Mouse (Mus musculus) urinary bladder, adult 18-20 months (tissue): Measurements from ENCODE around the gene Arap1.

Source experiments
- DNase-seq, 2 experiments: peaks; one replicate each; pipeline ENCODE4 v3.0.0; 2022; ENCODE audit warnings: low spot score in 2 of 2, mixed read lengths in 2 of 2

Arap1 gene

DNA sequence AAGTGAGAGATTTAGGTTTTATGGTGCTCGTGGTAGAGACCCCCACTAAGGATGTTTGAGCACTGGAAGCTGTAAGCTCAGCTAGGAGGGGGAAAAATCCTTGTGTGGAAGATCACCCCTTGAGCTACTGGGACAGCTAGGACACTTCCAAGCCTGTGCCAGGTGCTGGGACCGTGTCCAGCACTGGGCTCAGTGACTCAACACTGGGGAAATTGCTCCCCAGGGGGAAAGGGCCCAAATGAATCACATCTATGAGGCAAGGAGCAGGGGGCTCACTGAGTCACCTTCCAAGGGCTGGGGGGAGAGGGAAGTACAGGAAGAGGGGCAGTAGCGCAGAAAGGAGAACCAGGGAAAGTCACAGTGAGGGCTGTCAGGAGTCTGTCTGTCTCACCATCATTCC lies 102.0 kb downstream of the Arap1 start:
- no peak for DNase-seq

DNA sequence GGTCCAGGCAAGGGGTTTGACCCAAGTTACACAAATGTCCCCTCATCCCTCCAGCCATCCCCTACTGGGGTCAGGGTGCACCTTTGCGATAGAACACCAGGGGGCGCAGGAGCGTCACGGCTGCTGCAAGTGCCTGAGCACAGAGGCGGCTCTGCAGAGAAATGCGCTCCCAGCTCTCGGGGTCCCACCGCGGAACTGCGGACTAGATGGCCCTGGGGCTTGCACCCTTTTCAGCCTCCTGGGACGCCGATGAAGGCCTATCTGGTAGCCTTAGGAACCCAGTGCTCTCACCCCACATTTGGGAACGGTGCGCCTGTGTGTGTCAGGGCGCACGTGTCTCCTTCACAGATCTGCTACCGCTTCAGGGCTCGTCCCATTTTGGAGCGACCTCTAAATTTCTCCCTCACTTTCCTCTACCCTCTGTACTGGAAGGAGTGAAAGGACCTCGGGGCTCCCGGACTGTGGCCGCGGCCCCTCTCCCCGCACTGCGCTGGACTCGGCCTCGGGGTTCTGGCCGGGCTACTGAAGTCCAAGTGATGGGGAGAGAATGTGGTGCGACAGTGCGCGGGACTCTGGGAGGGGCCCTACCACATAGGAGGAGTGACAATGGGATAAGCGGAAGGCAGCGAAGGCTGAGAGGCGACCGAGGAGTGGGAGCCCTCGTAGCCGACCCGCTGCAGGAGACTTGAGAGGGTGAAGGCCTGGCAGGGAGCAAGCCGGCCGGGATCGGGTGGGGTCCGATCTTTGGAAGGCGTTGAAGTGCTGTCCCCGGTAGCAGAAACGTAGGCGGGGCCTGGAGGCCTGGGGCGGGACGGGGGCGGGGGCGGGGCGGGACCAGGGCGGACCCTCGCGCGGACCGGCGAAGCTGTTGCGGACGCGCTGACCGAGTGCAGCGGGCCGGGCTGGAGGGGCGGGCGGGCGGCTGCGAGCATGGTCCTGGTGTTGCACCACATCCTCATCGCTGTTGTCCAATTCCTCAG lies 102.8 kb downstream of the Arap1 start:
- peak; percentile 79 to 94 for DNase-seq

DNA sequence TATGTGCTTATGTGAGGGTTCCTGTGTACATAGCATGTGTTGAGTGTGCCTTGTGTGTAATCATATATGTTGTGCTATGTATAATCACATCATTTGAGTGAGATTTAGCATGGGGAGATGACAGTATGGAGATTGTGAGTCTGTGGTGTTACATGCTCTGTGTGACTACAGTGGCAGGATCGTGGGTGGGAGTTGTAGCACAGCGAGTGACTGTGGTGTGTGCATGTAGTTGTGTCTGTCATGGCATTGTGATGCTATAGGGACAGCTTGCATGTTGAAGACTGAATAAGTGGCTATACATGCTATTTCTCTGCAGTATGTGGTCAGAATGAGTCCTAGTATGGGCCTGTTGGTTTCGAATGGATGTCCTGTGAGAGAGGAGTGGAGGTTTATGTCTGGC lies 104.8 kb downstream of the Arap1 start:
- no peak for DNase-seq

DNA sequence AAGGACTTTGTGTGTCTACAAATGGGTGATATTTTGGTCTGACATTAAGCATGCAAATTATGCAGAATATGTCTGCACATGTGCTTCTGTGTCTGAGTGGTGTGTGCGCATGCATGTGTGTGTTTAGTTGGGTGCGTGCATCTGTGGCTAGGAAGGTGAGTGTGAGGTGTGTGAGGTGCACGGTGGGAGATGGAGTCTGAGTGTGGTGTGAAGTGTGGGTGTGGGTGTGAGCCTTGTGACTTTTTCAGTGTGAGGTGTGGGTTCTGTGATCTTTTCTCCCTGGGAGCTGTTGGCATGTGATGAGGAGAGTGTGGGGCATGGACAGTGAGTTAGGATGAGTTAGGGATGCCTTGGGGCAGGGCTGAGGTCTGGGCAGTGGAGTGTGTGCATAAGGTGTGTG lies 105.4 kb downstream of the Arap1 start:
- DNase-seq, result no peak

DNA sequence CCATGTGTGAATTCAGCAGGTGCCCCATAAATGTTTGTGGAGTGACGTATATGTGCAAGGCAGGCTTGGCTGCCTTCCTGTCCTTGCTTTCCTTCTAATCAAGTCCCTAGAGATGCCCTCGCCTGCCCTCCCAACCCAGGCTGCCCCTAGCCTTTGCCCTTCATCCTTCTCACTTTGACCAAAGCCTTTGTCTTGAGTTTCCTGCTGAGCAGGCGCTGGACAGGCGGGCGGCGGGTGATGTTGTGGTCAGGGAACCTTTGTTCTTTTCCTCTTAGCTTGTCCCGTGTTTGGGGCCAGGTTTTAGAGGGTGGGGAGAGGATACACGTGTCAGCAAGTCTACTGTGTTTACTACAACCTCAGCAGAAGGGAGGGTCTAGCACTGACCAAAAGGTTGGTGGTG lies 105.9 kb downstream of the Arap1 start:
- DNase-seq, result no peak

DNA sequence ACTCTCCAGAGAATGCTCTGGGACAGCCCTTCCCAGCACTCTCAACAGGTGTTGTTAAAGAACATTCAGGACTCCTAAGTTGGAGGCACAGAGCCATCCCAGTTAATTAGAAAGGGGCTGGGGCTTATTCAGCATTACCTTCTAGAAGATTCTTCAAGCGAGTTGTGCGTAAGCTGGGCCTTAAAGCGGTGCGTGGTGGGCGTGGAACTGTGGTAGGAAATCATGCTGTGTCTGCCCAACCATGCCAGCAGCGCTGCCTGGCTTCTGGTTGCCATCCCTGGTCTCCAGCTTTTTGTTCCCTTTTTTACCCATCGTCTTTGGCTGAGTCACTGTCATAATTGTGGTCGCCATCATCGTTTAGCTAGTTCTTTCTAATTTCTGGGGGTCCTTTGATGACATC lies 106.6 kb downstream of the Arap1 start:
- DNase-seq, result no peak

GRCm38 (mm10) chr7:101455141-101455540 lies 107.3 kb downstream of the Arap1 start:
- no peak for DNase-seq

DNA sequence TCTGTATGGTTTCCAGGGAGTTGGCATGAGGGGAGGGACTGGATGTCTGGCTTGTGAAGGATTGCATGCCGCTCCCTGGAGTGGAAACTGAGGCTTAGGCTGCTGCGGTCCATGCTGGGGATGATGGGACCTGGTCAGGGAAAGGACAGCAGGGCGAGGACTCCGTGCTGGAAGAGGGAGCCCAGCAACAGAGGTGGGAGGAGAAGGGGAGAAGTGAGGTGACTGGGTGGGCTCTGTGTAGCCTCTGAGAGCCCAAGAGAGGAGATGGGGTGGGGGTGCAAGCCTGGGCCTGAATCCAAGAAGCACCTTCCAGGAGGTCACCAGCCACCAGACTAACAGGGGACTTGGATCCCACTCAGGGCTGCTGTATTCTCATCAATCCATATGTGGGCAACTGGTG lies 108.5 kb downstream of the Arap1 start:
- no peak for DNase-seq

DNA sequence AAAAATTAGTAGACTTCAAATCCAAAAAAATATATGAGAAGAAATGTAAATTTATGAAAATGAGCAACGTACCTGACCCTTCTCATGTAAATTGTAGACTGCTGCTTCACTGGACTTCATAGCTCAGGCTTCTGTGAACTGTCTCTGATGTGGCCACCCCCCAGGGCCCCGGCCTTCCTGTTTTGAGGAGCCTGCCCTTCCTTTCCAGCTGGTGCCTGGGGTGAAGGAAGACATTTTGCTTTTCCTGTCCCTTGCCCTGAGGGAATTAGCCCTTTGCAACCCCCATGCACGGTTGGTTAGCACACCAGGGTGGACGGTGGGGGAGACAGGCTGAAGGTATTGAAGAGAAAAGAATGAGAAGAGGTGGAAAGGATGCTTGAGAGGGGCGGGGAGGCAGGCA lies 108.9 kb downstream of the Arap1 start:
- no peak for DNase-seq

- DNase-seq, result no peak
These were observed 109.4 kb downstream of the Arap1 start for GRCm38 (mm10) chr7:101457283-101457682.

- no peak for DNase-seq
These were observed 109.9 kb downstream of the Arap1 start for GRCm38 (mm10) chr7:101457801-101458200.

- DNase-seq, result no peak
These were observed 110.5 kb downstream of the Arap1 start for GRCm38 (mm10) chr7:101458278-101458781.

GRCm38 (mm10) chr7:101459305-101459813 lies 111.5 kb downstream of the Arap1 start:
- no peak for DNase-seq

GRCm38 (mm10) chr7:101459923-101460607 lies 112.2 kb downstream of the Arap1 start:
- no peak for DNase-seq

DNA sequence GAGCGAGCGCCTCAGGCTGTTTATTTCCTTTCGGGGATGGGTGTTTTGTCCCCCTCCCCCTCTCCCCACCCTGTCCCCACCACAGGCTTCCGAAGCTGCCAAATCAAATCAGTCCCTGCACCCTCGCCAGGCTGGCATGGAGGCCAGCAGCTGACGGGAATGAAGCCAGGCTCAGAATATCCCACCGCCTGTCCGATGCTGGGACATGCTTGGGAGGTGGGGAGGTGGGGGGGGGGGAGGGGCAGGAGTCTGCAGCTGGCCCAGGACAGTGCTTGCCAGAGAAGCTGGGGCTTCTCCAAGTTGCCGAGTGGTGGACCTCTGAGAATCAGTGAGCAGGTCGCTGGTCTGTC lies 112.7 kb downstream of the Arap1 start:
- DNase-seq, result no peak

GRCm38 (mm10) chr7:101461571-101461970 lies 113.7 kb downstream of the Arap1 start:
- no peak for DNase-seq
